Mouse (Mus musculus) spleen, adult 2 months (tissue): ENCODE measurements around the gene Hba-x. TPM values are rescaled to one million over a fixed set of nuclear protein-coding genes. Genes with fewer than 3 reads are reported as not detected.
"Not testable (repeated sequence)": the region's sequence is repeated elsewhere in the genome, so short reads cannot be mapped to it uniquely, and the experiment has no call there.

Source experiments
- DNase-seq, 2 experiments: peaks; one replicate each; pipeline versions ENCODE4 v3.0.0 to v3.0.0-alpha.2; 2012 to 2021; ENCODE audit warnings: low spot score in 2 of 2, low read depth in 1 of 2
- H3K27ac ChIP-seq: fragments of 200-500 bp; 2 replicates; pipeline ENCODE4 v1.5.1; 2012; ENCODE audit warnings: low read length, inconsistent platforms; ENCODE audit not compliant: insufficient read depth
- H3K27me3 ChIP-seq: fragments of 200-500 bp; 2 replicates; pipeline ENCODE4 v1.6.1; 2012; ENCODE audit warnings: mild to moderate bottlenecking, moderate library complexity, low read length, inconsistent platforms; ENCODE audit not compliant: control insufficient read depth, insufficient read depth
- H3K36me3 ChIP-seq: fragments of 200-500 bp; 2 replicates; pipeline ENCODE4 v1.6.1; 2012; ENCODE audit warnings: mild to moderate bottlenecking, low read length, inconsistent platforms; ENCODE audit not compliant: control insufficient read depth, insufficient read depth
- H3K4me1 ChIP-seq: fragments of 200-500 bp; 2 replicates; pipeline ENCODE4 v1.6.1; 2011; ENCODE audit warnings: inconsistent platforms; ENCODE audit not compliant: control insufficient read depth, insufficient read depth, insufficient read length
- H3K4me3 ChIP-seq: fragments of 200-500 bp; 2 replicates; pipeline ENCODE4 v1.5.1; 2011; ENCODE audit warnings: mild to moderate bottlenecking, inconsistent platforms; ENCODE audit not compliant: insufficient read depth, insufficient read length; ENCODE audit errors: extremely low read depth
- CTCF ChIP-seq: fragments of 200-500 bp; IDR thresholded peaks from 2 replicates; pipeline ENCODE4 v1.5.1; 2011; ENCODE audit warnings: mild to moderate bottlenecking, inconsistent platforms; ENCODE audit not compliant: insufficient read depth, insufficient read length, insufficient replicate concordance; ENCODE audit errors: extremely low read depth
- POLR2A ChIP-seq: fragments of 200-500 bp; IDR thresholded peaks from 2 replicates; pipeline ENCODE4 v1.6.1; 2011; ENCODE audit warnings: low read depth, low read length, inconsistent platforms
- WGBS: fragments of 180-500 bp; shearing (Covaris S2); methylation state at CpG from one replicate; pipeline ENCODE4 v1.1.7; 2018; 5-methylcytosine and 5-hydroxymethylcytosine counted together
- polyA plus RNA-seq: library from polyadenylated mRNA; depleted of rRNA; stranded (reverse); fragments of >200 nt; gene quantifications from 2 replicates; pipeline ENCODE4 v1.2.3, GENCODE M21; 2012

Hba-x gene
- polyA plus RNA-seq, 1 experiment = 0.21 TPM

DNA sequence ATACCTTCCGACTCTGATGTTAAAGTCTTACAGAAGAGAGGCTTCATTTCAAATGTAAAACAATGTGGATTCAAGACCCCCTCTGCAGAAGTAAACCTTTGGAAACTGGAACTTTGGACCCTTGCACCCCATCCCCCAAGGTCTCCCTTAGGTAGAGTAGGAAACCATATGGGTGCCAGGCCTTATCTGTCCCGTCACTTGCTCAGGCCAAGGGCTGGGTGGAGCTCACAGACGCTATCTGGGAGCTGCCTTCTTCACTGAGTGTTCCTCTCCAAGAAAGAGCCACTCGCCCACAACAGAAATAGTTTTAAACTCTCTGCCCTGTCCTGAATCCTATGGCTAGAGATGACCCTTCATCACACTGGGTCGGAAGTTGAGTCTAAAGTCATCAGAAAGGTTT, 7.2 kb upstream of the Hba-x start:
- no peak for DNase-seq
- 88% methylated on average over 5 of the region's 5 CpGs for WGBS
- Histone ChIP-seq H3K27me3 (no peaks in the 10 kb centered on the region), H3K36me3 (no peaks in the 10 kb centered on the region), H3K27ac (no peak overlapping the region), H3K4me1 (0 out of 2 replicates have a peak, but pooled peaks cover 2% of the 10 kb centered on the region), H3K4me3 (no peak overlapping the region)
- TF ChIP-seq CTCF (no peak), POLR2A (no peak)

GRCm38 (mm10) chr11:32271178-32271577, 5.0 kb upstream of the Hba-x start:
- Histone ChIP-seq H3K36me3 (no peaks in the 10 kb centered on the region), H3K27me3 (no peaks in the 10 kb centered on the region), H3K4me1 (0 out of 2 replicates have a peak, but pooled peaks cover 2% of the 10 kb centered on the region), H3K4me3 (no peak overlapping the region), H3K27ac (no peak overlapping the region)
- TF ChIP-seq CTCF = no peak
- no peak for TF ChIP-seq POLR2A
- WGBS = 17% methylated on average over 4 of the region's 4 CpGs
- no peak for DNase-seq

GRCm38 (mm10) chr11:32277736-32278457, 1.7 kb downstream of the Hba-x start:
- H3K27me3 ChIP-seq = peaks cover 2% of the 10 kb centered on the region; the same call in 1 of the 2 replicates
- no peak overlapping the region for H3K27ac ChIP-seq
- 79% methylated on average over 21 of the region's 21 CpGs for WGBS
- H3K36me3 ChIP-seq = no peaks in the 10 kb centered on the region
- H3K4me1 ChIP-seq = no peaks in the 10 kb centered on the region
- no peak for TF ChIP-seq CTCF
- no peak for TF ChIP-seq POLR2A
- no peak for DNase-seq
- H3K4me3 ChIP-seq = no peak overlapping the region

- H3K4me1 ChIP-seq = no peaks in the 10 kb centered on the region
- H3K27ac ChIP-seq = no peak overlapping the region
- H3K27me3 ChIP-seq = peaks cover 2% of the 10 kb centered on the region; the same call in 1 of the 2 replicates
- 82% methylated on average over 12 of the region's 12 CpGs for WGBS
- H3K4me3 ChIP-seq = no peak overlapping the region
- DNase-seq = no peak
- no peak for TF ChIP-seq POLR2A
- TF ChIP-seq CTCF = no peak
- no peaks in the 10 kb centered on the region for H3K36me3 ChIP-seq
Observed at GRCm38 (mm10) chr11:32278458-32278957, 2.3 kb downstream of the Hba-x start.

GRCm38 (mm10) chr11:32280646-32281045, 4.4 kb downstream of the Hba-x start:
- H3K36me3 ChIP-seq = no peaks in the 10 kb centered on the region
- H3K4me3 ChIP-seq = no peak overlapping the region
- 75% methylated on average over 2 of the region's 2 CpGs for WGBS
- H3K27me3 ChIP-seq = peaks cover 2% of the 10 kb centered on the region; the same call in 1 of the 2 replicates
- TF ChIP-seq POLR2A = no peak
- TF ChIP-seq CTCF = no peak
- H3K27ac ChIP-seq = no peak overlapping the region
- DNase-seq = no peak
- no peaks in the 10 kb centered on the region for H3K4me1 ChIP-seq

- DNase-seq = no peak
- Histone ChIP-seq H3K27me3 (peaks cover 2% of the 10 kb centered on the region; the same call in 1 of the 2 replicates), H3K27ac (no peak overlapping the region), H3K36me3 (no peaks in the 10 kb centered on the region), H3K4me3 (no peak overlapping the region), H3K4me1 (no peaks in the 10 kb centered on the region)
- WGBS = 89% methylated on average over 1 of the region's 1 CpGs
- TF ChIP-seq CTCF (no peak), POLR2A (no peak)
Observed at GRCm38 (mm10) chr11:32281416-32282144, 5.4 kb downstream of the Hba-x start.

GRCm38 (mm10) chr11:32283091-32283777, 7.0 kb downstream of the Hba-x start, which contains the start of gene Hba-a1:
Gene Hba-a1, plus strand, starts transcription at chr11:32283511.
- DNase-seq, H3K27me3 ChIP-seq, H3K4me3 ChIP-seq, H3K36me3 ChIP-seq, H3K4me1 ChIP-seq: not testable (repeated sequence)
- H3K27ac ChIP-seq = peak within 1 kb of the TSS; percentile 23; the same call in 1 of the 2 replicates
- 60% methylated on average over 1 of the region's 5 CpGs for WGBS

DNA sequence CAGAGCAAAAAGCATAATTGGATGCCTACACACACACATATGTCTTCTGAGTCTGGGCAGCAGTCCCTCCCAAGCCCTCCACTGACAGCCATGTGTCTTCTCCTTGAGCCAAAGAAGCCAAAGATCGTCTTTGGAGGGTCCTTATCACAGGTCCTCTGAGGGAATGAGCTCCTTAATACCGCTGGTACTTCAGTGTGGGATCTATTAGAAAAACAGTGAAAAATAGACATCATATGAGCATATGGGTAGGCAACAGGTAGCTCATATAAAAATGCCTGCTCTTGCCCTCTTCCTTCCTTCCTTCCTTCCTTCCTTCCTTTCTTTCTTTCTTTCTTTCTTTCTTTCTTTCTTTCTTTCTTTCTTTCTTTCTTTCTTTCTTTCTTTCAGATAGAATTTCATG, 8.4 kb downstream of the Hba-x start:
- H3K4me3 ChIP-seq = peak overlapping the region; percentile 14; the same call in 1 of the 2 replicates

More for the DNA sequence above, 8.4 kb downstream of the Hba-x start:
- 44% methylated on average over 2 of the region's 2 CpGs for WGBS
- not testable (repeated sequence) for H3K27me3 ChIP-seq, H3K36me3 ChIP-seq, H3K4me1 ChIP-seq, DNase-seq
- peak overlapping the region; percentile 22; the same call in 1 of the 2 replicates for H3K27ac ChIP-seq
